Mouse (Mus musculus): ENCODE data around the gene Arhgap40. TPM values are rescaled to one million over a fixed set of nuclear protein-coding genes. Genes with fewer than 3 reads are reported as not detected.

The Arhgap40 gene
- polyA plus RNA-seq (2012; rRNA removed), result 1.6 and 2.4 TPM in 2 replicates

GRCm38 (mm10) chr2:158512528-158512927 lies at the start of gene Arhgap40:
TSS of gene Arhgap40 (plus strand) at chr2:158512796.

GRCm38 (mm10) chr2:158501836-158502812 lies 10.5 kb upstream of the Arhgap40 start, which contains the start of gene Adig:
TSS of gene Adig (plus strand) at chr2:158502612.

Other genes with a start within 250 kb of the Arhgap40 start
- 2.6 and 4.3 TPM in 2 replicates for gene Lbp, start 206.3 kb upstream of the Arhgap40 start, polyA plus RNA-seq (2012; rRNA removed)
- gene Snhg11, start 137.2 kb upstream of the Arhgap40 start, polyA plus RNA-seq (2012; rRNA removed), result 784 and 928 TPM in 2 replicates
- gene Ralgapb, start 102.9 kb upstream of the Arhgap40 start, polyA plus RNA-seq (2012; rRNA removed), result 34.0 and 36.1 TPM in 2 replicates
- gene Adig, start 10.2 kb upstream of the Arhgap40 start, polyA plus RNA-seq (2012; rRNA removed), result not detected in 2 replicates
- 76.2 and 93.5 TPM in 2 replicates for gene Slc32a1, start 98.0 kb downstream of the Arhgap40 start, polyA plus RNA-seq (2012; rRNA removed)
- gene Actr5, start 112.1 kb downstream of the Arhgap40 start, polyA plus RNA-seq (2012; rRNA removed), result 10.2 and 11.5 TPM in 2 replicates
- 8.8 and 10.4 TPM in 2 replicates for gene Ppp1r16b, start 152.6 kb downstream of the Arhgap40 start, polyA plus RNA-seq (2012; rRNA removed)